Mouse (Mus musculus) activated CD4-positive, CD25-positive, alpha-beta regulatory T cell, adult 4 months (primary cell): Measurements from ENCODE around the gene B3gnt4. TPM values are rescaled to one million over a fixed set of nuclear protein-coding genes. Genes with fewer than 3 reads are reported as not detected.

Experiments used
- ATAC-seq: one replicate; pipeline ENCODE4 v1.8.0; 2017
- polyA plus RNA-seq, 2 experiments: library from polyadenylated mRNA; unstranded; fragments of 100-300 nt; shearing (Covaris generic); gene quantifications; one replicate each; pipeline ENCODE4 v1.2.1; 2017

The B3gnt4 gene
- polyA plus RNA-seq, 2 experiments from 2014 or later, result 0.33 TPM; not detected in 1

DNA sequence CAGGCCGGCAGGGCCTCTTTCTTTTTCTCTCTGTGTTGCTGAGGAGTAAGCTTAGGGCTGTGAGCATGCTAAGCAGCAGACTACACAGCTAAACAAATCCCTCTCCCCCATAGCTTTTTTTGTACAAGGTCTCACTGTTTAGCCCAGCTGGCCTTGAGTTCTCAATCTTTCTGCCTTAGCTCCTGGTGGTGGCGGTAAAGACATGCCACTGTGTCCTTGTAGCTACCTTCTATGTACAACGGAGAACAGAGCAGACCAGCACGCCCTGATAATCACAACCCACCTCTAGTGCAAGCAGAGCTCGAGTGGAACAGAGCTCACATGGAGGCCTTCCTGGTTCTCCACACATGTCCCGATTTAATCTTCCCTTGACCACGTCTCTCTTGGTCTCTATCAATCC lies 18.4 kb downstream of the B3gnt4 start:
- ATAC-seq, result no peak

DNA sequence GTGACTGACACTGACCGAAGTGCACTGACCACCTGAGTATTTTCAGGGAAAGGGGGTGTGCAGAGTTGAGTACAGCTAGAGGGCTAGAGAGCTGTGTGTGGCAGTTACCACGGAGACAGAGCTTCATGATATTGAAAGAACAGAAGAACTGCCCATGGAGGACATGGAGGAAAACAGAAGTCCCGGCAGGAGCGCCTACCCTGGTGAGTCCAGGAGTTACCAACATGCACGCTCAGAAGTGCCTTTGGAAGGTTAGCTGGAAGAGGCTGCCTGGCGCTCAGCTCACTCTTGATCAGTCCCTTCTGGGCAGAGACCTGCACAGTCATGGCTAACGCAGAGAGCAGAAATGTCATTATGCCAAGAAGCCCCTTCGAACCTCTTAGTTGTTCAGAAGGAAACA lies 19.8 kb downstream of the B3gnt4 start:
- no peak for ATAC-seq

DNA sequence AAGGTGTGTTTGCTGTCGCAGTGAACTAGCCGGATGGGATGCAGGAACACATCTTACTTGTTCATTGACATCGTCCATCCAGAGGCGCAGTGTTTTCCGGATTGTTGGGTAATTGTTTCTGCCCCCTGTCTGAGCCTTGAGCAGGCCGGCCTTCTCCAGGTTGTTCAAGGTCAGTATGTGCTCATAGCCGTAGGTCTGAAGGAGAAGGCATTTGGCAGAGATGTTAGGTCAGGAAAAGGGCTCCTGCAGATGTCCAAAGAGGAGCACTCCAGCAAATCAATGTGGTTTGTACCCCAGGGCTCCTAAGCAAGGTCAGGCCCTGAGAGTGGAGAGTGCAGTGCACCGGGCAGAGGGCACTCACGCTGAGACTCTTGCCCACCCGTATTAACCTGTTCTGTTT lies 23.5 kb downstream of the B3gnt4 start:
- ATAC-seq, result no peak

DNA sequence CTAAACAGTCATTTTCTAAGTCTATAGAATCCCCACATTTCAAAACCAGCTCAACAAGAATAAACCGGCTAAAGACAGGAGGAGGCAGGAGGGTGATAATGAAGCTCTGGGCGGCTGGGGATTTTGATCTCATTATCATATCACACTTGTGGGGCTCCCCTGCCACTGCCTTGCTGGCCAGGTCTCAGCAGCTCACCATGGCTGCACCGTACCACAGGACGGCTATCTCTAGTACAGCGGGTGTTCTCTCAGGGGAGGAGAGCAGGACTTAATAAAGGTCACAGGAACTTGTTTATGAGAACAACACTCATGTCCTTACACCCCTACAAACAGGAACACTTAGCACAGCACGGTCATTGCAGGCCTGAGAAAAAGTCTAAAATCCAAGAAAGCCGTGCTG lies 45.4 kb downstream of the B3gnt4 start:
- no peak for ATAC-seq

DNA sequence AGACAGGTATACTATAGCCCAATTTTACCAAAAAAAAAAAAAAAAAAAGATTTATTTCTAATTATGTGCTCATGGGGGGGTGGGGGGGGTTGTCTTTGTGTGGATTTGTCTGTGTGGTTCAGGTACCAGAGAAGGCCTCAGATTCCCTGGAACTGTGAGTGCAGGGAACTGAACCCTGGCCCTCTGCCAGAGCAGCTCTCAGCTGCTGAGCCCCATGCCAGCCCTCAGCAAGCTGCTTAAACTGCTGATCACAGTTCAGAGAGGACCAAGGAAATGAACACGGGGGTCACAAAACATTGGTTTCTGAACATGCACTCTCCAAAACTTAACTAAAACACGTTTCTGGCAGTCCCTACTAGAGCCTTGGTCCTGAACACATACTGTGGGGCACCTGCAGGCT lies 46.2 kb downstream of the B3gnt4 start:
- ATAC-seq, result no peak

DNA sequence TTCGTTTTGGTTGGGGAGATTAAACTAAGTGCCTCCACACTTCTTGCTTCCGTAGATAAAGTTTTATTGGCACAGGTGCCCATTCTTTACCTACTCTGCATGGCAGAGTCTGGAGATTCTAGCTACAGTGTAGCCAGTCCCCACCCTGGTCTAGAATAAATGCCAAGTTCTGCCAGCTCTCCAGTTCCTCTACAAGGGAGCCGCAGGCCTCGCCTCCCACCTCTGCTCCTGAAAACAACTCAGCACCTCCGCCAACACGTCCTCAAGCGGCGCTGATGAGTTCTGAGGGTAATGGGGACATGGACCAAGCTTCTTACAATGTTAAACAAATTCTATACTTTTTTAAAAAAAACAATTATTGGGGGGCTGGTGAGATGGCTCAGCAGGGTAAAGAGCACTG lies 49.3 kb downstream of the B3gnt4 start:
- ATAC-seq, result no peak

DNA sequence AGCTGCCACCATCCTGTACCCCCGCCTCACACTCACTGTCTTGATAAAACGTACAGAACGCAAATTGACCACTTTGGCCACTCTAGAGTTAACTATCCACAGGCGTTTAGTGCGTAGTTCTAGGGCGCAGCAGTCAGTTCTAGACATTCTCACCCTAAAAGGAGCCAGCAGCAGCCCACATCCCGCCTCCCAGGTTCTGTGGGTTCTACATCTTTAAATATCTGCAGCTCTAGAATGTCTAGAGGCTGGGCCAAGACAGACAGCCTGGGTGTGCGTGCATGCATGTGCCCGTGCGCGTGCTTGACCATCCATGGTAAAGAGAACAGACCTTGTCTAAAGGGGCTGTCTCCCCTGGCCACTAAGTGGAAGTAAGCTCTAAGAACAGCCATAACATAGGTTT lies 50.9 kb downstream of the B3gnt4 start:
- ATAC-seq, result no peak

Other genes starting within 250 kb of the B3gnt4 start
- 1 to 10 TPM; 5.3 to 6.0 TPM for gene Bcl7a, start 166.6 kb upstream of the B3gnt4 start, polyA plus RNA-seq
- 10 to 100 TPM; 14.7 to 17.5 TPM for gene Mlxip, start 115.7 kb upstream of the B3gnt4 start, polyA plus RNA-seq
- not detected for gene Lrrc43, start 21.2 kb upstream of the B3gnt4 start, polyA plus RNA-seq
- gene Il31, start 21.0 kb upstream of the B3gnt4 start, polyA plus RNA-seq, result not detected
- gene Diablo, start 13.7 kb downstream of the B3gnt4 start, polyA plus RNA-seq, result 10 to 100 TPM; 70.9 to 85.2 TPM
- gene Gm49027, start 15.0 kb downstream of the B3gnt4 start, polyA plus RNA-seq, result not detected
- 10 to 100 TPM; 33.9 to 36.8 TPM for gene Vps33a, start 62.6 kb downstream of the B3gnt4 start, polyA plus RNA-seq
- 10 to 100 TPM; 43.3 to 49.8 TPM for gene Clip1, start 174.2 kb downstream of the B3gnt4 start, polyA plus RNA-seq
- 10 to 100 TPM; 55.2 to 55.4 TPM for gene Zcchc8, start 210.6 kb downstream of the B3gnt4 start, polyA plus RNA-seq
- gene Rsrc2, start 239.0 kb downstream of the B3gnt4 start, polyA plus RNA-seq, result 100 to 1,000 TPM; 149 to 161 TPM
- 1 to 10 TPM; 5.5 to 8.9 TPM for gene Kntc1, start 239.3 kb downstream of the B3gnt4 start, polyA plus RNA-seq